Mouse (Mus musculus): ENCODE measurements around the gene Tbc1d8.

DNA sequence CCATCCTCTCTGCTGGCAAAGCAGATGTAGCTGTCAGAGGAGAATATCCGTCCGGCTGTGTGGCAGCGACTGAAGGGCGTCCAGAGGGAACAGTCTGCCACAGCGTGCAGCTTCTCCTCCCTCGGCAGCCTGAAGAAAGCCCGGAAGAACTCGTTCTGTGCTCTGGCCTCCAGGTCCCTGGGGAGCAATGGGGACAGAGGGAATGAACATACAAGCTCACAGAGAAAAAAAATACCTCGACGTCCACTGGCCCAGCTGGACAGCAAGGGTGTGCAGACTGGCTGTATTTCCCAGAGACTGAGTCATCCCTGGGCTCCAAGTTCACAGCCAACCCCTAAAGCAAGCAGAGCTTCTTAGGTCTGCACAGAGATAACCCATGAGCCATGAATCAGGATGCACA, 84.5 kb downstream of the Tbc1d8 start:
- no peak for TF ChIP-seq CTCF (IDR thresholded peaks at IDR 0.05; ENCODE audit: insufficient read depth, low read depth, low read length)
- TF ChIP-seq POLR2A (IDR thresholded peaks at IDR 0.05; ENCODE audit: insufficient read depth, low read depth, low read length): no peak
